Mouse (Mus musculus) R1 (cell line): ENCODE data around the gene Mea1.

ENCODE experiments used
- DNase-seq: peaks from one replicate; pipeline ENCODE4 v3.0.0-alpha.2; 2018; ENCODE audit warnings: low read depth, low spot score

The Mea1 gene

GRCm38 (mm10) chr17:46704887-46705835, 26.6 kb downstream of the Mea1 start, which contains the start of gene Ppp2r5d:
Gene Ppp2r5d, minus strand, starts transcription at chr17:46705111.
- DNase-seq, result peak; percentile 100

- no peak for DNase-seq
These were observed 27.9 kb downstream of the Mea1 start for GRCm38 (mm10) chr17:46706375-46707089.

GRCm38 (mm10) chr17:46710959-46711597, 32.5 kb downstream of the Mea1 start, which contains the start of gene Pex6:
Gene Pex6, plus strand, starts transcription at chr17:46711463.
- DNase-seq, result peak; percentile 97

GRCm38 (mm10) chr17:46711612-46712271, 33.1 kb downstream of the Mea1 start:
- peak; percentile 49 for DNase-seq

GRCm38 (mm10) chr17:46712442-46712841, 33.8 kb downstream of the Mea1 start:
- DNase-seq, result no peak

- DNase-seq, result no peak
These were observed 35.3 kb downstream of the Mea1 start for GRCm38 (mm10) chr17:46713849-46714248.

GRCm38 (mm10) chr17:46714756-46715481, 36.3 kb downstream of the Mea1 start:
- peak; percentile 85 for DNase-seq

- DNase-seq, result no peak
These were observed 42.5 kb downstream of the Mea1 start for GRCm38 (mm10) chr17:46721077-46721476.

- no peak for DNase-seq
These were observed 46.0 kb downstream of the Mea1 start for GRCm38 (mm10) chr17:46724477-46725084.

GRCm38 (mm10) chr17:46725273-46725672, 46.7 kb downstream of the Mea1 start:
- DNase-seq, result peak; percentile 87

GRCm38 (mm10) chr17:46725731-46726645, 47.4 kb downstream of the Mea1 start:
- no peak for DNase-seq

- DNase-seq, result no peak
These were observed 48.7 kb downstream of the Mea1 start for GRCm38 (mm10) chr17:46727271-46727670.

GRCm38 (mm10) chr17:46728021-46728420, 49.4 kb downstream of the Mea1 start:
- peak; percentile 89 for DNase-seq

GRCm38 (mm10) chr17:46728496-46728895, 49.9 kb downstream of the Mea1 start:
- DNase-seq, result peak; percentile 57

GRCm38 (mm10) chr17:46728904-46729318, 50.3 kb downstream of the Mea1 start, which contains the start of gene Gnmt:
Gene Gnmt, minus strand, starts transcription at chr17:46729168.
- peak; percentile 64 for DNase-seq
